Mouse (Mus musculus) intestine, embryonic 15.5 days (tissue): ENCODE data around the gene Pcsk1n. TPM values are rescaled to one million over a fixed set of nuclear protein-coding genes. Genes with fewer than 3 reads are reported as not detected.
"Not testable (repeated sequence)": the region's sequence is repeated elsewhere in the genome, so short reads cannot be mapped to it uniquely, and the experiment has no call there.

Experiments used
- ATAC-seq: fragments of 200-750 bp; cut with Nextera tagmentation; 2 replicates; pipeline ENCODE4 v1.8.0; 2017; ENCODE audit warnings: moderate TSS enrichment, moderate library complexity
- H3K27ac ChIP-seq: fragments of 300-500 bp; sonication (generic); 2 replicates; pipeline ENCODE4 v1.5.1; 2015; ENCODE audit warnings: mild to moderate bottlenecking, inconsistent platforms
- H3K27me3 ChIP-seq: fragments of 300-500 bp; sonication (generic); replicated peaks from 2 replicates; pipeline ENCODE4 v1.6.1; 2015; ENCODE audit warnings: inconsistent platforms
- H3K36me3 ChIP-seq: fragments of 300-500 bp; sonication (generic); 2 replicates; pipeline ENCODE4 v1.6.1; 2015; ENCODE audit warnings: inconsistent platforms
- H3K4me1 ChIP-seq: fragments of 300-500 bp; sonication (generic); replicated peaks from 2 replicates; pipeline ENCODE4 v1.6.1; 2015; ENCODE audit warnings: inconsistent platforms
- H3K4me2 ChIP-seq: fragments of 300-500 bp; sonication (generic); replicated peaks from 2 replicates; pipeline ENCODE4 v1.6.1; 2015; ENCODE audit warnings: mild to moderate bottlenecking, inconsistent platforms
- H3K4me3 ChIP-seq: fragments of 300-500 bp; sonication (generic); replicated peaks from 2 replicates; pipeline ENCODE4 v1.5.1; 2015; ENCODE audit warnings: inconsistent platforms
- H3K9ac ChIP-seq: fragments of 300-500 bp; sonication (generic); 2 replicates; pipeline ENCODE4 v1.6.1; 2015; ENCODE audit warnings: inconsistent platforms
- H3K9me3 ChIP-seq: fragments of 300-500 bp; sonication (generic); 2 replicates; pipeline ENCODE4 v1.6.1; 2016; ENCODE audit warnings: inconsistent platforms
- WGBS: fragments of 180-500 bp; shearing (Covaris S2); methylation state at CpG from one replicate; pipeline ENCODE4 v1.1.7; 2015; 5-methylcytosine and 5-hydroxymethylcytosine counted together
- polyA plus RNA-seq: library from polyadenylated mRNA; unstranded; fragments of >200 nt; fragmentation: Nextera tagmentation; extraction: Ambion mirVana; gene quantifications from 2 replicates; pipeline ENCODE4 v1.2.1, GENCODE M21; 2015

Gene Pcsk1n
- 14.2 and 14.4 TPM in 2 replicates for polyA plus RNA-seq

DNA sequence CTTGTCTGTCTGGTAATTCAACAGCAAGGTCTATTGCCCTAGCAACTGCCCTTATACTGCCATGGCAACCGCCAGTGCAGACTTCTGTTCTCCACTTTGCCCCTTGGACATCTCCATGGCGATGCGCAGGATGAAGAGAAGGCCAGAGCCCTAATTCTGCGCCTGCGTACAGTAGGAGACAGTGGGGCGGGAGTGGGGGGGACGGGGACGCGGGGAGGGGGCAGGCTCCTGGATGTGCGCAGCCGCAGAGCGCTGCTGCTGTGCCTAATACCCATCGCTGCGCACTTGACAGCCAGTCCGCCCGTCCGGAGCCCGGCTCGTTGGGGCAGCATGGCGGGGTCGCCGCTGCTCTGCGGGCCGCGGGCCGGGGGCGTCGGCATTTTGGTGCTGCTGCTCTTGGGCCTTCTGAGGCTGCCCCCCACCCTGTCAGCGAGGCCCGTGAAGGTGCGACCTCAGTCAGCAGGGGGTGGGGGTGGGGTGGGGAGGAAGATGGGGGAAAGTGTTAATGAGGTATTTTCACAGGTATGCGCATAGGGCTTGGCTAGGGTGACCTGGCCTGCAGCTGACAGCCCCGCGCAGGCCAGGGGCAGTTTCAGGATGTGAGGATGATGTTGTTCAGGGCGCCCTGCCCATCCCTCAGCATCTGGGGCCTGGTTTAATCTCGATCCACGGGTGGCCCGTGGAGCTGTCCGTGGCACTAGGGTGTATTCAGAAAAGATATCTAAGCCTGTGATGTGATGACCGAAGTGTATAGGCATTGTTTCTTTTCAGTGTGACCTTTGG is at the start of gene Pcsk1n:
TSS of gene Pcsk1n (plus strand) at position 222 of the 783 bp plus-strand sequence.
- 21% methylated on average over 37 of the region's 40 CpGs for WGBS
- H3K4me2 ChIP-seq: peak within 1 kb of the TSS; percentile 37
- H3K27me3 ChIP-seq: peaks cover 34% of the 10 kb centered on the region
- no peaks in the 10 kb centered on the region for H3K36me3 ChIP-seq
- no peak within 1 kb of the TSS for H3K27ac ChIP-seq
- peak; percentile 53 for ATAC-seq
- H3K9ac ChIP-seq: no peak within 1 kb of the TSS
- no peak within 1 kb of the TSS; the same call in 1 of the 2 replicates for H3K4me3 ChIP-seq
- H3K9me3 ChIP-seq: no peaks in the 10 kb centered on the region
- H3K4me1 ChIP-seq: peaks cover 7% of the 10 kb centered on the region; the same call in 1 of the 2 replicates

DNA sequence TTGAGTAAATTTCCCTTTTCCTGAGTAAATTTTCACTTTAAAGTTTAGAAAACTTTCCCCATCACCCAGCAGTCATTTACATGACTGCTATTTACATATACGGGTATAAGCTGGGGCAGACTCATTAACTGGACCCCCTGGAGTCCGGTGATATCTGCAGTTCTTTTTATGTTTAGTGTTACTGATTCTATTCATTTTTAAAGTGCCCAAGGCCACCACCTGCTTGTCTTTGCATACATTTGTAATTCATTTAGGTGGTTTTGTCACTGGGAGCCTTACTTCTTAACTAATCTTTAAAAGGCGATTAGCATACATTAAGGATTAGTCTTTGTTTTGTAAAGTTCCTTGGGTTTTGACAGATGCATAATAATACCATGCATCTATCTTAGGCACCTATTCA is 49.8 kb upstream of the Pcsk1n start:
- H3K4me2 ChIP-seq: no peak overlapping the region
- H3K27me3 ChIP-seq: no peaks in the 10 kb centered on the region
- WGBS: 34% methylated on average over 3 of the region's 3 CpGs
- H3K4me1 ChIP-seq: no peaks in the 10 kb centered on the region
- H3K4me3 ChIP-seq: no peak overlapping the region
- ATAC-seq: no peak
- H3K27ac ChIP-seq: no peak overlapping the region
- H3K9me3 ChIP-seq: no peaks in the 10 kb centered on the region
- no peak overlapping the region for H3K9ac ChIP-seq
- 0 out of 2 replicates have a peak, but pooled peaks cover 2% of the 10 kb centered on the region for H3K36me3 ChIP-seq

DNA sequence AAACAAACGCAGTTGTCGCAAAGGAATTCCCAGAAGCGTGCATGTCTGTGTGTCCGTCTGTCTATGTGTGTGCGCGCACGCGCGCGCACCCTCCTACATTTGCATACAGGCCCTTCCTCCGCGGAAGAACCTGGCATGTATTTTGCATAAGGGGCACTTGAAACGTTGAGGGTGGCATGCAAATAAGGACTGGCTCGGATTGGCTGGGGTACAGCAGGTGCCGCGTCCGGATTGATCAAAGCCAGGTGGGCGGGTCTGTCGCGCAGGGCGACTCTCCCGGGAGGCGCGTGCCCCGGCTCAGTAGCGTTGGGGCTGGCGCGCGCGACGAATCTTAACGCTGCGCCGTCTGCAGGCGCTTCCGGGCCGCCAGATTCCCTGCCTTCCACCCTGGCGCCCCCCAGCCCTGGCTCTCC is 41.6 kb upstream of the Pcsk1n start, which contains the start of gene Pim2:
TSS of gene Pim2 (plus strand) at position 256 of the 413 bp plus-strand sequence.
- Histone ChIP-seq H3K4me3 (peak within 1 kb of the TSS; percentile 45), H3K36me3 (no peaks in the 10 kb centered on the region), H3K27me3 (no peaks in the 10 kb centered on the region), H3K4me2 (peak within 1 kb of the TSS; percentile 85), H3K4me1 (no peaks in the 10 kb centered on the region), H3K9ac (peak within 1 kb of the TSS; percentile 54), H3K9me3 (no peaks in the 10 kb centered on the region), H3K27ac (no peak within 1 kb of the TSS)
- peak; percentile 95 for ATAC-seq
- 8% methylated on average over 36 of the region's 38 CpGs for WGBS

DNA sequence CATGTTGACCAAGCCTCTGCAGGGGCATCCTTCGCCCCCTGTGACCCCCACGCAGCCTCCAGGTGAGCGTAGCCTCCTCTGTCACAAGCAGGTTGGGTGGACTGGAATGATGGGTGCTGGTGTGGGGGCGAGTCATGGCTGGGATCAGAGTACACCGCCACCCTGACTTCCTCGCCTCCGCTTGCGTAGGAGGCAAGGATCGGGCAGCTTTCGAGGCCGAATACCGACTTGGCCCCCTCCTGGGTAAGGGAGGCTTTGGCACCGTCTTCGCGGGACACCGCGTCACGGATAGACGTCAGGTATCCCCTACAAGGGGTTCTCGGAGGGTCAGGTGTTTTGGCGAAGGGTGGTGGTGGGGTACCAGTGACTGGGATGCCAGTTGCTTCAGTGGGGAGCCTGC is 41.1 kb upstream of the Pcsk1n start:
- H3K4me1 ChIP-seq: no peaks in the 10 kb centered on the region
- H3K9ac ChIP-seq: peak overlapping the region; percentile 54
- H3K4me2 ChIP-seq: peak overlapping the region; percentile 85
- no peaks in the 10 kb centered on the region for H3K9me3 ChIP-seq
- H3K27me3 ChIP-seq: no peaks in the 10 kb centered on the region
- H3K4me3 ChIP-seq: peak overlapping the region; percentile 45
- 16% methylated on average over 21 of the region's 21 CpGs for WGBS
- no peak overlapping the region for H3K27ac ChIP-seq
- H3K36me3 ChIP-seq: no peaks in the 10 kb centered on the region
- peak; percentile 42 for ATAC-seq

DNA sequence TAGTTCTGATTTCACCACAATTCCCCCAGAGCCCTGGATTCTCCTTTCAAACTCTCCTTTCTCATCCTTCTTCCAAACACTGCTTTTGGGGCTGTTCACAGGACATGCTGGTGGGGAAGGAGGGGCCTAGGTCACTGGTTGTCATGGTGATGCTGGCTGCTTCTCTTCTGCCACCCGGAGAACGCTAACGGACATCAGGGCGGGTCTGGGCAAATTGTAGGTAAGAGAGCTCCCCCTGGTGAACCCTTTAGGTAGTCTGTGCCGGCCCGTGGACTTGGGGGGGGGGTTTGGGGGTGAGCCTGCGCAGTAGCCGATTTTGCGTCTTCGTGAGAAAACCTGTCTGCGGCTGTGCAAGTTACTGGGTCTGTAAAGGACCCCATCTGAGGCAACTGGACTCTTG is 39.8 kb upstream of the Pcsk1n start:
- WGBS: 20% methylated on average over 11 of the region's 11 CpGs
- ATAC-seq: 0 out of 2 replicates have a peak, but pooled peaks have one; percentile 24

DNA sequence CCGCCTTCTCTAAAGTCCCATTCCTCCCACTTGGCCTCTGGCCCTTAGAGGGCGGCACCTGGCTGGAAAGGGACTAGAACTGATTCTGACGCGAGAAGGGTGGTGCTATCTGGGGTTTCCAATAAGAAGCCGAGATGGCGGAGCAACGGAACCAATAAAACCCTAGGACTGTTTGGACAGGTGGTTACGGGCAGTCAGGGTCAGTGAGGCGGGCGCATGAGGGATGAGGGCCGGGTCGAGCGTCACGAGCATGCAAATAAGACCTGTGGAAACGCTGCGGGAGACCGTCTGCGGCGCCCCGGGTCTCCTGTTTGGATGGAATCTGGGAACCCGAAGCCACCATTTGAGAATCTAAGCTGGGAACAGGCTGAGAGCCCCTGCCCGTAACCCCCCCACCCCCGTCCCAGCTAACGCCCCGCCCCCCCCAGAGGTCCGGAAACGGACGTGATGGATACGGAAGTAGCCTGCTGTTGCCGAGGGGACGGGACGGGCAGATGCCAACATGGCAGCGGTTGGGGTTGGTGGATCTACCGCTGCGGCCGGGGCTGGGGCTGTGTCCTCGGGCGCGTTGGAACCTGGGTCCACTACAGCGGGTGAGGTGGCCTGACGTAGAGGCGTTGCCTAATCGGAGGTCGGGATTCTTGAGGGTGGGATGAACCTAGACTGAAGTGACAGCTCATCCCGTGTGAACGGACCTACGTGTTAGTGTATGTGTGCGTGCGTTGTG is 35.6 kb upstream of the Pcsk1n start, which contains the start of gene Slc35a2:
TSS of gene Slc35a2 (plus strand) at position 188 of the 727 bp plus-strand sequence.
- H3K36me3 ChIP-seq: no peaks in the 10 kb centered on the region
- H3K4me2 ChIP-seq: peak within 1 kb of the TSS; percentile 55
- no peaks in the 10 kb centered on the region for H3K4me1 ChIP-seq
- no peaks in the 10 kb centered on the region for H3K9me3 ChIP-seq
- peak within 1 kb of the TSS; percentile 80 for H3K27ac ChIP-seq
- H3K27me3 ChIP-seq: no peaks in the 10 kb centered on the region
- ATAC-seq: peak; percentile 96
- 19% methylated on average over 49 of the region's 49 CpGs for WGBS
- 0 out of 2 replicates have a peak within 1 kb of the TSS, but pooled peaks have one; percentile 32 for H3K9ac ChIP-seq
- H3K4me3 ChIP-seq: peak within 1 kb of the TSS; percentile 56

More for the DNA sequence above, 39.8 kb upstream of the Pcsk1n start:
- H3K4me3 ChIP-seq: no peak overlapping the region
- H3K4me2 ChIP-seq: peak overlapping the region; percentile 41
- H3K9me3 ChIP-seq: no peaks in the 10 kb centered on the region
- no peaks in the 10 kb centered on the region for H3K27me3 ChIP-seq
- no peak overlapping the region for H3K9ac ChIP-seq
- no peak overlapping the region for H3K27ac ChIP-seq
- H3K4me1 ChIP-seq: no peaks in the 10 kb centered on the region
- no peaks in the 10 kb centered on the region for H3K36me3 ChIP-seq

DNA sequence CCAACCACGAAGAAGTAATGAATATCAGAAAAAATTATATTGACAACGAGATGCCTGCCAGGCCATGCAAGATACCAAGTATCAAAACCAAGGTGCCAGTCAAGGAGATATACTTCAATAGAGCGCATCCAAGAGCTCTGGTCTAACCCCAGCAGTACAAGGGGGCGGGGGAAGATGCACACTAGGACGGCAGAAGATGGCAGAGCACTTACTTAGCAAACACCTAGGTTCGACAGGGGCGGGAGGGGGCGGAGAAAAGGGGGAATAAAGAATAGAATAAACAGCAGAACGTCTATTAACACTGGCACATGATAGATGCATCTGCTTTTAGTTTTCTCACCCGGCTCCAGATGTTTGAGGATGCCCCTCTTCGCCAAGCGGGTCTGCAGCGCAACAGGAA is 21.4 kb upstream of the Pcsk1n start:
- H3K4me2 ChIP-seq: peak overlapping the region; percentile 53
- no peaks in the 10 kb centered on the region for H3K27me3 ChIP-seq
- H3K9me3 ChIP-seq: no peaks in the 10 kb centered on the region
- H3K4me1 ChIP-seq: no peaks in the 10 kb centered on the region
- H3K27ac ChIP-seq: 0 out of 2 replicates have a peak overlapping the region, but pooled peaks have one; percentile 69
- H3K36me3 ChIP-seq: no peaks in the 10 kb centered on the region
- ATAC-seq: no peak
- peak overlapping the region; percentile 57 for H3K4me3 ChIP-seq
- H3K9ac ChIP-seq: peak overlapping the region; percentile 37; the same call in 1 of the 2 replicates
- WGBS: 29% methylated on average over 13 of the region's 13 CpGs

DNA sequence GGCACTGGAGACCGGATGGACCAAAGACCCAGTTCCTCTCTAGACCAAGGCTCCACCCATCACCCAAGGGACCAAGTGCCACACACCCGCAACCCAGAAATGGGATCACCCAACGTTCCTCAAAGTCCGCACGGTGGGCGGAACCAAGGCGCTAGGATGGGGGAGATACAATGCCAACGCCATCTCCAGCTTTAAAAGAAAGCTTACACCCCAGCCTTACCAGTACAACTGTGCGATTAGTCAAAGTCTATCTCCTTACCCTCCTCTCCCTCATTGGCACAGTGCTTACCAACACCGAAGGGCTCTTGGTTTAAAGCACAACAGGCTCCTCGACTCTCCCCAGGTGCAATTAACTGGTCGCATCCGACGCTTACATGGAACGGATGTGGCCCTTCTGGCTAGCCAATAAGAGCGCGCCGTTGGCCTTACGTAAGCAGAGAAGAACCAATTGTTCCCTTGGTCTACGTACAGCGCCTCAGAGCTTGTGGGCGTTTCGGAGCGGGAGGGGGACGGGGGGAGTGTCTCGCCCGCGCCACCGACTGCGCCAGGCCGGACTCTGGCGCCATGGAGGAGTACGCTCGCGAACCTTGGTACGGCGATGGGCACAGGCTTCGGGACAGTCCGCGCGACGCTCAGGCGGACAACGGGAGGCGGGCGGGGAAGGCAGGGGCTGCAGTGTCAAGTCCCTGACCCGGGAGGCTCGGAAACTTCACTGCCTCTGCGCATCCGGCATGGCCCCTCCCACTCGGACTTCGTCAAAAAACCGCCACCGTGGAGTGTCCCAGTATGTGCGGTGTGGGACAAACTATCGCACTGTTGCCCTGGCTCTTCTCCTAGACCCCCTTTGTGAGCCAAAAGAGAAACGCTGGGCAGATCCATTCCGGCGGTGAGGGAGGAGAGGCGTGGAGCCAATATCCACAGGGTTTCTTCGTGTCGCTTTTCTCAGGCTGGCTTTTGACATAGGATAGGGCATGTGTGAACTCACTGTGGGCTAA is 20.4 kb upstream of the Pcsk1n start, which contains the start of the genes Pqbp1 and Timm17b:
TSS of gene Pqbp1 (minus strand) at position 390 of the 995 bp plus-strand sequence.
TSS of gene Timm17b (plus strand) at position 478 of the 995 bp plus-strand sequence.
- peak within 1 kb of the TSS; percentile 56 for H3K9ac ChIP-seq

DNA sequence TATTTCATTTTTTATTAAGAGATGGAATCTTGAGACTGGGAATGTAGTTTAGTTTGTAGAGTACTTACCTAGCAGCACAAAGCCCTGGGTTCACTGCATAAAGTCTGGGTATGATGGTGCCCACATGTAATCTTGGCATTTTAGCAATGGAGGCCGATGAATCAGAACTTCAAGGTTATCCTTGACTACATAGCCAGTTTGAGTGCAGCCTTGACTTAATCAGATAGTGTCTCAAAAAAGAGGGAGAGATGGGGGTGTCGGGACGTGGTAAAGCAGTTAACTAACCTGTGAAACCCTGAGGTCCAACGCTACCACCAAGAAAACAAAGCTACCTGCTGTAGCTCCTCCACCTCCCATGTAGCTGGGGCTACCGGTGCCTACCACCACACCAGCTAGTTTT is 15.2 kb upstream of the Pcsk1n start:
- Histone ChIP-seq H3K9me3 (no peaks in the 10 kb centered on the region), H3K9ac (no peak overlapping the region)

More for the DNA sequence above, 20.4 kb upstream of the Pcsk1n start, which contains the start of the genes Pqbp1 and Timm17b:
- no peaks in the 10 kb centered on the region for H3K36me3 ChIP-seq
- H3K9me3 ChIP-seq: no peaks in the 10 kb centered on the region
- peak within 1 kb of the TSS; percentile 69; the same call in 1 of the 2 replicates for H3K27ac ChIP-seq
- H3K4me2 ChIP-seq: peak within 1 kb of the TSS; percentile 53
- no peaks in the 10 kb centered on the region for H3K27me3 ChIP-seq
- WGBS: 15% methylated on average over 62 of the region's 62 CpGs
- peak; percentile 100 for ATAC-seq
- peak within 1 kb of the TSS; percentile 57 for H3K4me3 ChIP-seq
- no peaks in the 10 kb centered on the region for H3K4me1 ChIP-seq

DNA sequence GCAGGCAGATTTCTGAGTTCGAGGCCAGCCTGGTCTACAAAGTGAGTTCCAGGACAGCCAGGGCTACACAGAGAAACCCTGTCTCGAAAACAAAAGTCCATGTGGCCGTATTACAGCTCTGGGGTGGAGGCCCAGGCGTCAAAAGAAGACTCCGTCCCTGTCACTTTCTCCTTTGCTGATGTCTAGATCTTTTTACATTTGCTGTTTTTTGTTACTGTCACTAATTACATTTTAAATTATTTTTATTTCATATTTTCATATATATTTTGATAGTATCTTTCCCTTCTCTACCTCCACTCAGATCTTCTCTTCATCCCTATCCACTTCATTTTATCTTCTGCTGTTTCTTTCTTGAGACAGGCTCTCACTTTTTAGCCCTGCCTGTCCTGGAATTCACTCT is 11.9 kb upstream of the Pcsk1n start, which contains the start of gene Gm10491:
TSS of gene Gm10491 (minus strand) at position 101 of the 400 bp plus-strand sequence.
- WGBS: 83% methylated on average over 5 of the region's 5 CpGs
- H3K4me2 ChIP-seq: no peak within 1 kb of the TSS
- no peaks in the 10 kb centered on the region for H3K4me1 ChIP-seq
- no peak for ATAC-seq
- H3K27me3 ChIP-seq: no peaks in the 10 kb centered on the region
- no peaks in the 10 kb centered on the region for H3K36me3 ChIP-seq
- no peak within 1 kb of the TSS for H3K27ac ChIP-seq
- H3K9ac ChIP-seq: no peak within 1 kb of the TSS
- H3K9me3 ChIP-seq: no peaks in the 10 kb centered on the region
- H3K4me3 ChIP-seq: no peak within 1 kb of the TSS

More for the DNA sequence above, 15.2 kb upstream of the Pcsk1n start:
- ATAC-seq: no peak
- Histone ChIP-seq H3K36me3 (no peaks in the 10 kb centered on the region), H3K4me3 (no peak overlapping the region), H3K27ac (no peak overlapping the region), H3K4me1 (no peaks in the 10 kb centered on the region), H3K27me3 (no peaks in the 10 kb centered on the region), H3K4me2 (no peak overlapping the region)
- WGBS: 89% methylated on average over 5 of the region's 5 CpGs

DNA sequence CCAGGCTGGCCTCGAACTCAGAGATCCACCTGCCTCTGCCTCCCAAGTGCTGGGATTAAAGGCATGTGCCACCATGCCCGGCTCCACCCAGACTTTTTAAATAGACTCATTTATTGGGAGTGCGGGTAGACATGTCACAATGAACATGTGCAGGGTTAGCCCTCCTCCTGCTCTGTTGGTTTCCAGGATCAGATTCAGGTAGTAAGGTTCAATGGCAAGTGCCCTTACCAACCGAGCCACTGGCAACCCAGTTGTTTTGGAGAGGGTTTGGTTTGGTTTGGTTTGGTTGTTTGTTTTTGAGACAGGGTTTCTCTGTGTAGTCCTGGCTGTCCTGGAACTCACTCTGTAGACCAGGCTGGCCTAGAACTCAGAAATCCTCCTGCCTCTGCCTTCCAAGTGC is 10.4 kb upstream of the Pcsk1n start, which contains the start of gene Gm10490:
TSS of gene Gm10490 (plus strand) at position 301 of the 400 bp plus-strand sequence.
- not testable (repeated sequence) for H3K4me3 ChIP-seq, ATAC-seq, H3K9me3 ChIP-seq, H3K27me3 ChIP-seq, H3K4me1 ChIP-seq, H3K27ac ChIP-seq, H3K4me2 ChIP-seq, H3K9ac ChIP-seq, H3K36me3 ChIP-seq
- WGBS: 85% methylated on average over 4 of the region's 4 CpGs
